Mouse (Mus musculus) heart, embryonic 14.5 days (tissue): ENCODE results near the gene Dnajc10. TPM values are rescaled to one million over a fixed set of nuclear protein-coding genes. Genes with fewer than 3 reads are reported as not detected.

ENCODE experiments used
- ATAC-seq: fragments of 200-750 bp; cut with Nextera tagmentation; 2 replicates; pipeline ENCODE4 v1.8.0; 2017; ENCODE audit warnings: low read depth, moderate TSS enrichment; ENCODE audit not compliant: insufficient number of reproducible peaks, insufficient read depth, low FRiP score
- H3K27ac ChIP-seq, 2 experiments: fragments of 200-500 bp in 1 of 2; fragments of 300-500 bp in 1 of 2; sonication (generic) in 1 of 2; replicated peaks in 1 of 2; 2 replicates each; pipeline ENCODE4 v1.5.1; 2012 to 2014; ENCODE audit warnings: low read depth in 2 of 2, low read length in 2 of 2, control low read depth in 1 of 2, mild to moderate bottlenecking in 1 of 2, mixed read lengths in 1 of 2; ENCODE audit not compliant: control insufficient read depth in 1 of 2, insufficient read depth in 1 of 2
- H3K27me3 ChIP-seq: fragments of 300-500 bp; sonication (generic); 2 replicates; pipeline ENCODE4 v1.6.1; 2014; ENCODE audit warnings: mild to moderate bottlenecking, low read length, control low read depth; ENCODE audit not compliant: control insufficient read depth, insufficient read depth
- H3K36me3 ChIP-seq: fragments of 300-500 bp; sonication (generic); 2 replicates; pipeline ENCODE4 v1.6.1; 2014; ENCODE audit warnings: mild to moderate bottlenecking, control low read depth, low read length, mixed read lengths; ENCODE audit not compliant: control insufficient read depth, insufficient read depth
- H3K4me1 ChIP-seq, 2 experiments: fragments of 200-500 bp in 1 of 2; fragments of 300-500 bp in 1 of 2; sonication (generic) in 1 of 2; 2 replicates each; pipeline ENCODE4 v1.6.1; 2012 to 2014; ENCODE audit warnings: low read length in 2 of 2, control low read depth in 1 of 2, mixed read lengths in 1 of 2; ENCODE audit not compliant: control insufficient read depth in 2 of 2, insufficient read depth in 2 of 2
- H3K4me2 ChIP-seq: fragments of 300-500 bp; sonication (generic); 2 replicates; pipeline ENCODE4 v1.6.1; 2014; ENCODE audit warnings: mild to moderate bottlenecking, low read length
- H3K4me3 ChIP-seq, 2 experiments: fragments of 200-500 bp in 1 of 2; fragments of 300-500 bp in 1 of 2; sonication (generic) in 1 of 2; 2 replicates each; pipeline ENCODE4 v1.5.1; 2012 to 2014; ENCODE audit warnings: low read length in 2 of 2, mild to moderate bottlenecking in 2 of 2, control low read depth in 1 of 2, low read depth in 1 of 2, moderate library complexity in 1 of 2; ENCODE audit not compliant: control insufficient read depth in 1 of 2, insufficient read depth in 1 of 2
- H3K9ac ChIP-seq: fragments of 300-500 bp; sonication (generic); 2 replicates; pipeline ENCODE4 v1.6.1; 2014; ENCODE audit warnings: mild to moderate bottlenecking, low read length
- H3K9me3 ChIP-seq: fragments of 300-500 bp; sonication (generic); 2 replicates; pipeline ENCODE4 v1.6.1; 2016; ENCODE audit warnings: low read length, control low read depth; ENCODE audit not compliant: control insufficient read depth
- WGBS: fragments of 180-500 bp; shearing (Covaris S2); extraction: QIAGEN DNeasy Blood & Tissue Kit; methylation state at CpG from one replicate; pipeline ENCODE4 v1.1.7; 2014; 5-methylcytosine and 5-hydroxymethylcytosine counted together
- polyA plus RNA-seq: library from polyadenylated mRNA; unstranded; fragments of >200 nt; fragmentation: Nextera tagmentation; extraction: Ambion mirVana; gene quantifications from 2 replicates; pipeline ENCODE4 v1.2.1, GENCODE M21; 2014

Dnajc10 gene
- polyA plus RNA-seq, 1 experiment from 2014 or later: 57.4 TPM

DNA sequence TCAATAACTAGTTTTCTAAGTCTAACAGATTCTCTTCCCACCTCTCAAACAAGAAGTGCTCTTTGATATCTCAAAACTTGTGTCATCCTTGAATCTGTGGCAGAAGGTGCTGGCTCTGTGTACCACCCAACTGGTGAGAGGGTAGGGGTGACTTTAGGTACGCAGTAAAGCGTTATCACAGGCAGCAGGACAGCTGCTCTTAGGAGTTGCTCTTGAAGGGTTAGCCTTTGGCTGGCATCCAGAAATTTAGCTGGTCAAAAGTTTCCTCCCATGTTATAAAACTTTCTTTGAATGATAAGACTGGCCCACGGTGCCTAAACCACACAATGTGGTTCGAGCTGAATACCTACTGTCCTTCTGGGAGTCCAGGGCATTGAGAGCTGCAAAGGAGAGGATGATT lies 4.5 kb upstream of the Dnajc10 start:
- H3K4me2 ChIP-seq: no peak overlapping the region
- peaks cover 0 to 11% of the 10 kb centered on the region in 2 experiments; a peak in 2 of 4 replicates for H3K4me1 ChIP-seq
- no peaks in the 10 kb centered on the region for H3K36me3 ChIP-seq
- no peak for ATAC-seq
- H3K27me3 ChIP-seq: no peaks in the 10 kb centered on the region
- H3K27ac ChIP-seq: no peak overlapping the region
- no peak overlapping the region for H3K4me3 ChIP-seq
- 22% methylated on average over 4 of the region's 4 CpGs for WGBS
- H3K9me3 ChIP-seq: no peaks in the 10 kb centered on the region
- H3K9ac ChIP-seq: no peak overlapping the region

DNA sequence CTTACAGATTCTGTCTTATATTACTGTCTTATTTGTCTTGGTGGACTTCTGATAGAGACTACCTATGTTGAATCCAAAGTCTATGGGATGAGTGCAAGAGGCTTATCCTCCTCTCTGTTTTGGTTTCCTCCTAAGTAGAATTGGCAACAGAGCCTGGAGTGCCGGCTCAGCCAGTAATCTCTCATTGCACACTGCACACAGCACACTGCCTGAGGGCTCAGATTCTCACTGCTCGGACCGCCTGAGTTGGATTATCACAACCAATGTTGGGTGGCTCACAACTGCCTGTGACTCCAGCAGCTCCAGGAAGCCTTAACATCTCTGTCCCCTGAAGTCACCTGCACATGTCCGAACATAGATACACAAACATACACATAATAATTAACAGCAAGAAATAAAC lies 3.9 kb upstream of the Dnajc10 start:
- ATAC-seq: no peak
- WGBS: 65% methylated on average over 4 of the region's 4 CpGs
- no peaks in the 10 kb centered on the region for H3K9me3 ChIP-seq

DNA sequence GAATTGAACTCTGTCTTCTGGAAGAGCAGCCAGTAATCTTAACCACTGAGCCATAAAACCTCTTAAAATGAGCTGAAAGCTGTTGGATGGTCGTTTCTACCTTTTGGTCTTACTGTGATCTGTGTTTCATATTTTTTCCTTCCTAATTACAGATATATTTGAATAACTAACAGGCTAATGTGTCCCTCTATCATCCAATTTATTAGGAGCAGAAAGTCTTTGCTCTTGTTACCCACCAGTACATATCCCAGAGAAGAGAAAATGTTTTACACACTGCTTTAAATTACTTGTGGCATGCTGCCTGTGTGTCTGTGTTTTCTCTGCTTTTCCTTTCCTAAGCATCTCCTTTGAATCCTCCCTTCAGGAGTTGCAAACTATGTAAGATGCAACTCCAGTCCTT lies 1.1 kb upstream of the Dnajc10 start:
- no peaks in the 10 kb centered on the region for H3K27me3 ChIP-seq
- WGBS: 54% methylated on average over 1 of the region's 1 CpGs
- no peak overlapping the region for H3K9ac ChIP-seq
- H3K4me1 ChIP-seq: peaks cover 0 to 22% of the 10 kb centered on the region in 2 experiments; a peak in 3 of 4 replicates
- H3K4me3 ChIP-seq: no peak overlapping the region
- no peaks in the 10 kb centered on the region for H3K9me3 ChIP-seq
- no peak overlapping the region for H3K27ac ChIP-seq
- peaks cover 15% of the 10 kb centered on the region for H3K36me3 ChIP-seq
- no peak for ATAC-seq
- 0 out of 2 replicates have a peak overlapping the region, but pooled peaks have one; percentile 77 for H3K4me2 ChIP-seq

More for the DNA sequence above, 3.9 kb upstream of the Dnajc10 start:
- peaks cover 0 to 16% of the 10 kb centered on the region in 2 experiments; a peak in 3 of 4 replicates for H3K4me1 ChIP-seq
- no peaks in the 10 kb centered on the region for H3K36me3 ChIP-seq
- no peak overlapping the region for H3K4me2 ChIP-seq
- no peak overlapping the region for H3K9ac ChIP-seq
- no peaks in the 10 kb centered on the region for H3K27me3 ChIP-seq
- H3K27ac ChIP-seq: no peak overlapping the region
- no peak overlapping the region for H3K4me3 ChIP-seq

DNA sequence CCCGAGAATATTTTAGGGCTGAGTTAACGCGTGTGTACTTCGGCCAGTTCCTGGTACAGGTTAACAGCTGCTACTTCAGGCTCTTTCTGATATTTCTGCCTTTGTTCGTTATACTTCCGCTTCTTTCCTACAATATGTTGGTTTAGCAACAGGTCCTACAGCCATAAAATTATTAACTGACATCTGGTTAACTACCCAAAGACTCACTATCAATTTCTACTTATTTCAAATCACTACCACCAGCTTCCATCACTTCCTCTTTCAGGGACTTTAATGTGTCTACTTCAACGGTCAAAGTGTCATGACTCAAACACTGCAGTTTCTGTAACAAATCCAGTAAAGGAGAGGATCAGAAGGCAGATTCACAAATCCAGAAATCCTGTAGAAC lies 418 bp upstream of the Dnajc10 start:
- H3K4me3 ChIP-seq: peak overlapping the region; percentile 82 to 83
- peak overlapping the region; percentile 91 for H3K9ac ChIP-seq
- H3K27me3 ChIP-seq: no peaks in the 10 kb centered on the region
- no peaks in the 10 kb centered on the region for H3K9me3 ChIP-seq
- H3K4me2 ChIP-seq: peak overlapping the region; percentile 77
- H3K36me3 ChIP-seq: peaks cover 21% of the 10 kb centered on the region
- peak overlapping the region; percentile 61 to 90; a peak in 3 of 4 replicates for H3K27ac ChIP-seq
- H3K4me1 ChIP-seq: peaks cover 0 to 22% of the 10 kb centered on the region in 2 experiments; a peak in 3 of 4 replicates
- ATAC-seq: no peak
- WGBS: 42% methylated on average over 7 of the region's 7 CpGs

DNA sequence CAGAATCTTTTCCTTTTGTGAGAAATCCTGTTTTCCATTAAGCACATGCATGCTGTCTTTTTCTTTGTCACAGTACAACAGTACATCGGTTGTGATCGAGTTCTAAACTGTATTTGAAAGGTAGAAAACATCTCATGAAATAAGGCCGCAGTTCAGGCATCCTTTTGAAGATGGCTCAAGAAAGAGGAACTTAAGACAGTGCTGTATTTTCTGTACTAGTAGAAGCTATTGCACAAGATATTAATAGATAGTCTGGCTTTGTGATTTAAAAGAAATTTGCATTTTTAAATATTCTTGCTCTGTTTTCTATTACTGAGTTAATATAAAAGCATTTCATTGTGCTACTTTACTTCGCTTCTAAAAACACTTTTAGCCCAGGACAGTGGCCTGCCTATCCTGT lies 7.6 kb downstream of the Dnajc10 start:
- no peak for ATAC-seq
- Histone ChIP-seq H3K27me3 (no peaks in the 10 kb centered on the region), H3K9ac (no peak overlapping the region), H3K4me1 (no peaks in the 10 kb centered on the region), H3K4me2 (no peak overlapping the region), H3K4me3 (no peak overlapping the region), H3K36me3 (peaks cover 79% of the 10 kb centered on the region), H3K9me3 (no peaks in the 10 kb centered on the region), H3K27ac (no peak overlapping the region)
- WGBS: 95% methylated on average over 4 of the region's 4 CpGs

DNA sequence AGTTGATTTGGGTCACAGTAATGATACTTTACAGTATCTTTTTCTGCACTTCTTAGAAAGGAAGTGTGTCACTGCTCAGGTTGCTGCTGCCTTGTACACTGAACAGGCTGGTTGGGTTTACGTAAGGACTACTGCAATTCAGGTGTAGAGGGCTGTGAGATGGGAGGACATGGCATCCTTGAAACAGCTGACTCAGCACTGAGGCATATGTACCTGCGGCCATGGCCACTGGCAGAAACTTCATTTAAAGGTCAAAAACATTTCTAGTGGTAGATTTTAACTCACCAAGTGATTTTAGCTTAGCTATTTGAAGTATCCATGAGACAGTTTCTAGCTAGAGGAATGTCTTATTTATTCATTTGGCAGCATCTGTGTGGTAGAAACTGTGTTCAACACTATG lies 10.5 kb downstream of the Dnajc10 start:
- no peak for ATAC-seq
- peaks cover 83% of the 10 kb centered on the region for H3K36me3 ChIP-seq
- H3K4me3 ChIP-seq: no peak overlapping the region
- no peaks in the 10 kb centered on the region for H3K9me3 ChIP-seq
- H3K27ac ChIP-seq: no peak overlapping the region
- H3K9ac ChIP-seq: no peak overlapping the region
- H3K4me2 ChIP-seq: no peak overlapping the region
- 87% methylated on average over 2 of the region's 2 CpGs for WGBS
- no peaks in the 10 kb centered on the region for H3K4me1 ChIP-seq
- H3K27me3 ChIP-seq: no peaks in the 10 kb centered on the region

DNA sequence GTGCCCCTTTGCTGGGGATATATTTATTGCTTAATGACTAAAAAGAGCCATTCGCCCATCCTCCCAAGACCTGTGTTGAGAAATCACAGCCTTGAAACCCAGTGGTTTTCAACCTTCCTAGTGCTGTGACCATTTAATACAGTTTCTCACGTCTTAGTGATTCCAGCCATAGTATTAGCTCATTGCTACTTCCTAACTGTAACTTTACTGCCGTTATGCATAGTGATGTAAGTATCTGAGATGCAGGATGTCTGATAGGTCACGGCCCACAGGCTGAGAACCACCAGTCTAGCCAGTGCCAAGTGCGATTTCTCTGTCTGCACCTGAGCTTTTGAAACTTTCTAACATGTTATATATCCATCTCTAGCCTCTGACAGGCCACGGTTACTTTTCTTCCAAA lies 12.0 kb downstream of the Dnajc10 start:
- Histone ChIP-seq H3K9ac (no peak overlapping the region), H3K4me1 (no peaks in the 10 kb centered on the region), H3K27ac (no peak overlapping the region), H3K4me3 (no peak overlapping the region), H3K4me2 (no peak overlapping the region), H3K27me3 (no peaks in the 10 kb centered on the region), H3K9me3 (no peaks in the 10 kb centered on the region), H3K36me3 (peaks cover 80% of the 10 kb centered on the region)
- WGBS: 89% methylated on average over 6 of the region's 6 CpGs
- ATAC-seq: no peak

DNA sequence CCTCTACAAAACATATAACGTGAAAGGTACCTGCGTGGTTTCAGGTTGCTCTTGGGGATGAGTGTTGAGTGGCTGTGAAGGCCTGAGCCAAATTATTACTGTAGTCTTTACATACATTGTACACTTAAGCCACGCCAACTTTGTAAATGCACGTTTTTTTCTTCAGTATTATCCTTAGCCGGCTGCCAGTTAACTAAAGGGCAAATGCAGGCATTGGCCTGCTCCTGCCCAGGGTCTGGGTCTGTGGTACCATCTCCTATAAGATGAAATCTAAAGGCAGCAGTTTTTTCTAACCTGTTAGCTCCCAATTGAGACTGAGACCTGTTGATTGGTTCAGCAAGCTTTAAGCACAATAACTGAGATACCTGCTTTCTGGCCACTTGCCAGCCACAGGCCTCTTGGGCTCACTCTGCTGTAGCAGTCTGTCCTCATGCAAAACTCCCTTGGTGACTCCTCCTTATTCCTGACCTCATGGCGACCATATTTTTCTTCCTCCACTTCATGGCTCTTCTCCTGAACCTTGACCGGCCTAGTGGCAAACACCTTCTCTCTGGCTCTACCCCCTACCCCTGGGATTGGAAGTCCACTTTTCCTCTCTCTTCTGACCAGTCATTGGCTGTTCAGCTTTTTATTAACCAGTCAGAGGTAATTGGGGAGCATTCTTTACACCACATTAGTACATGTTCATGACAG lies 13.8 kb downstream of the Dnajc10 start:
- no peak overlapping the region for H3K4me2 ChIP-seq

More for the DNA sequence above, 13.8 kb downstream of the Dnajc10 start:
- 84% methylated on average over 7 of the region's 7 CpGs for WGBS
- H3K4me1 ChIP-seq: no peaks in the 10 kb centered on the region
- no peak overlapping the region for H3K4me3 ChIP-seq
- no peaks in the 10 kb centered on the region for H3K9me3 ChIP-seq
- peaks cover 81% of the 10 kb centered on the region for H3K36me3 ChIP-seq
- no peak overlapping the region for H3K9ac ChIP-seq
- H3K27ac ChIP-seq: no peak overlapping the region
- no peak for ATAC-seq
- H3K27me3 ChIP-seq: no peaks in the 10 kb centered on the region
